Mouse (Mus musculus): Measurements from ENCODE around the gene Mrps6.
"Not testable (repeated sequence)": the region's sequence is repeated elsewhere in the genome, so short reads cannot be mapped to it uniquely, and the experiment has no call there.

Gene Mrps6

GRCm38 (mm10) chr16:92062832-92063231 lies 4.8 kb downstream of the Mrps6 start:
- DNase-seq (ENCODE audit: low spot score in 2 of 2), result no peak

GRCm38 (mm10) chr16:92064801-92065200 lies 6.7 kb downstream of the Mrps6 start:
- no peak for DNase-seq (ENCODE audit: low spot score in 2 of 2)

GRCm38 (mm10) chr16:92070338-92070737 lies 12.3 kb downstream of the Mrps6 start:
- DNase-seq (ENCODE audit: low spot score in 2 of 2), result no peak

GRCm38 (mm10) chr16:92076797-92077196 lies 18.7 kb downstream of the Mrps6 start:
- no peak for DNase-seq (ENCODE audit: low spot score in 2 of 2)

GRCm38 (mm10) chr16:92083771-92084453 lies 25.8 kb downstream of the Mrps6 start:
- no peak for DNase-seq (ENCODE audit: low spot score in 2 of 2)

GRCm38 (mm10) chr16:92089225-92089624 lies 31.2 kb downstream of the Mrps6 start:
- no peak for DNase-seq (ENCODE audit: low spot score in 2 of 2)

- no peak for DNase-seq (ENCODE audit: low spot score in 2 of 2)
Measured at GRCm38 (mm10) chr16:92091876-92092275, 33.8 kb downstream of the Mrps6 start.

GRCm38 (mm10) chr16:92098351-92099051 lies 40.4 kb downstream of the Mrps6 start:
- no peak for DNase-seq (ENCODE audit: low spot score in 2 of 2)

- DNase-seq (ENCODE audit: low spot score in 2 of 2), result no peak
Measured at GRCm38 (mm10) chr16:92099598-92099997, 41.5 kb downstream of the Mrps6 start.

- DNase-seq (ENCODE audit: low spot score in 2 of 2), result no peak
Measured at GRCm38 (mm10) chr16:92100111-92100510, 42.0 kb downstream of the Mrps6 start.

- no peak for DNase-seq (ENCODE audit: low spot score in 2 of 2)
Measured at GRCm38 (mm10) chr16:92102115-92102514, 44.0 kb downstream of the Mrps6 start.

- DNase-seq (ENCODE audit: low spot score in 2 of 2), result not testable (repeated sequence)
Measured at GRCm38 (mm10) chr16:92102931-92103330, 44.9 kb downstream of the Mrps6 start.

- DNase-seq (ENCODE audit: low spot score in 2 of 2), result no peak
Measured at GRCm38 (mm10) chr16:92103572-92104331, 45.7 kb downstream of the Mrps6 start.

- DNase-seq (ENCODE audit: low spot score in 2 of 2), result no peak
Measured at GRCm38 (mm10) chr16:92104332-92104590, 46.2 kb downstream of the Mrps6 start.

GRCm38 (mm10) chr16:92104951-92105350 lies 46.9 kb downstream of the Mrps6 start:
- no peak for DNase-seq (ENCODE audit: low spot score in 2 of 2)

- no peak for DNase-seq (ENCODE audit: low spot score in 2 of 2)
Measured at GRCm38 (mm10) chr16:92105631-92106030, 47.6 kb downstream of the Mrps6 start.

GRCm38 (mm10) chr16:92107346-92107745 lies 49.3 kb downstream of the Mrps6 start:
- no peak for DNase-seq (ENCODE audit: low spot score in 2 of 2)

- DNase-seq (ENCODE audit: low spot score in 2 of 2), result no peak
Measured at GRCm38 (mm10) chr16:92114706-92115241, 56.7 kb downstream of the Mrps6 start.

- peak; percentile 39 to 56 for DNase-seq (ENCODE audit: low spot score in 2 of 2)
Measured at GRCm38 (mm10) chr16:92115611-92116421, 57.7 kb downstream of the Mrps6 start.

- no peak for DNase-seq (ENCODE audit: low spot score in 2 of 2)
Measured at GRCm38 (mm10) chr16:92117337-92118209, 59.5 kb downstream of the Mrps6 start.

- no peak for DNase-seq (ENCODE audit: low spot score in 2 of 2)
Measured at GRCm38 (mm10) chr16:92119013-92119515, 61.0 kb downstream of the Mrps6 start.
